Mouse (Mus musculus) forebrain, embryonic 14.5 days (tissue): ENCODE measurements around the gene Atrx. TPM values are rescaled to one million over a fixed set of nuclear protein-coding genes. Genes with fewer than 3 reads are reported as not detected.

Source experiments
- ATAC-seq: fragments of 200-750 bp; cut with Nextera tagmentation; 2 replicates; pipeline ENCODE4 v1.8.0; 2017; ENCODE audit warnings: mild to moderate bottlenecking, moderate library complexity
- DNase-seq: peaks from one replicate; pipeline ENCODE4 v3.0.0-alpha.2; 2015; ENCODE audit warnings: low spot score
- H3K27ac ChIP-seq: fragments of 300-500 bp; sonication (generic); 2 replicates; pipeline ENCODE4 v1.5.1; 2014; ENCODE audit warnings: low read depth, mild to moderate bottlenecking, control low read depth, low read length, moderate library complexity
- H3K27me3 ChIP-seq: fragments of 300-500 bp; sonication (generic); replicated peaks from 2 replicates; pipeline ENCODE4 v1.6.1; 2014; ENCODE audit warnings: low read length, control low read depth, mixed read lengths; ENCODE audit not compliant: control insufficient read depth, insufficient read depth
- H3K36me3 ChIP-seq: fragments of 300-500 bp; sonication (generic); 2 replicates; pipeline ENCODE4 v1.6.1; 2014; ENCODE audit warnings: low read length, control low read depth; ENCODE audit not compliant: control insufficient read depth, insufficient read depth
- H3K4me1 ChIP-seq: fragments of 300-500 bp; sonication (generic); 2 replicates; pipeline ENCODE4 v1.6.1; 2014; ENCODE audit warnings: antibody characterized with exemption, low read length, control low read depth; ENCODE audit not compliant: control insufficient read depth, insufficient read depth
- H3K4me2 ChIP-seq: fragments of 300-500 bp; sonication (generic); 2 replicates; pipeline ENCODE4 v1.6.1; 2014; ENCODE audit warnings: mild to moderate bottlenecking, control low read depth, low read length
- H3K4me3 ChIP-seq: fragments of 300-500 bp; sonication (generic); 2 replicates; pipeline ENCODE4 v1.5.1; 2014; ENCODE audit warnings: low read depth, low read length, control low read depth
- H3K9ac ChIP-seq: fragments of 300-500 bp; sonication (generic); 2 replicates; pipeline ENCODE4 v1.6.1; 2014; ENCODE audit warnings: mild to moderate bottlenecking, low read length, control low read depth, moderate library complexity
- H3K9me3 ChIP-seq: fragments of 300-500 bp; sonication (generic); replicated peaks from 2 replicates; pipeline ENCODE4 v1.6.1; 2016; ENCODE audit warnings: low read length, control low read depth, mixed read lengths; ENCODE audit not compliant: control insufficient read depth
- WGBS: fragments of 180-500 bp; shearing (Covaris S2); extraction: QIAGEN DNeasy Blood & Tissue Kit; methylation state at CpG from one replicate; pipeline ENCODE4 v1.1.7; 2014; 5-methylcytosine and 5-hydroxymethylcytosine counted together
- polyA plus RNA-seq: library from polyadenylated mRNA; unstranded; fragments of >200 nt; fragmentation: Nextera tagmentation; extraction: Ambion mirVana; gene quantifications from 2 replicates; pipeline ENCODE4 v1.2.1, GENCODE M21; 2014

The Atrx gene
- polyA plus RNA-seq, 1 experiment from 2014 or later, result 154 TPM

GRCm38 (mm10) chrX:105886921-105887320, 42.3 kb downstream of the Atrx start:
- Histone ChIP-seq H3K9ac (no peak overlapping the region), H3K9me3 (no peaks in the 10 kb centered on the region), H3K4me3 (no peak overlapping the region), H3K4me1 (no peaks in the 10 kb centered on the region), H3K27ac (no peak overlapping the region), H3K36me3 (no peaks in the 10 kb centered on the region), H3K4me2 (no peak overlapping the region), H3K27me3 (no peaks in the 10 kb centered on the region)
- DNase-seq (no peak), ATAC-seq (no peak)
- 86% methylated on average over 2 of the region's 2 CpGs for WGBS

- no peak for ATAC-seq
Measured at GRCm38 (mm10) chrX:105864367-105864766, 64.8 kb downstream of the Atrx start.

GRCm38 (mm10) chrX:105824462-105824861, 104.7 kb downstream of the Atrx start:
- Histone ChIP-seq H3K4me2 (no peak overlapping the region), H3K27ac (no peak overlapping the region), H3K9ac (no peak overlapping the region), H3K27me3 (no peaks in the 10 kb centered on the region), H3K4me3 (no peak overlapping the region), H3K4me1 (no peaks in the 10 kb centered on the region), H3K36me3 (peaks cover 21% of the 10 kb centered on the region), H3K9me3 (no peaks in the 10 kb centered on the region)
- WGBS, result 90% methylated on average over 5 of the region's 5 CpGs
- ATAC-seq, result no peak
- DNase-seq, result no peak

More at GRCm38 (mm10) chrX:105864367-105864766, 64.8 kb downstream of the Atrx start:
- peaks cover 6% of the 10 kb centered on the region; the same call in 1 of the 2 replicates for H3K36me3 ChIP-seq
- H3K4me1 ChIP-seq, result no peaks in the 10 kb centered on the region
- 87% methylated on average over 5 of the region's 5 CpGs for WGBS
- no peaks in the 10 kb centered on the region for H3K9me3 ChIP-seq
- H3K4me2 ChIP-seq, result no peak overlapping the region
- no peak overlapping the region for H3K4me3 ChIP-seq
- no peak overlapping the region for H3K27ac ChIP-seq
- peak; percentile 2 for DNase-seq
- no peak overlapping the region for H3K9ac ChIP-seq
- no peaks in the 10 kb centered on the region for H3K27me3 ChIP-seq

GRCm38 (mm10) chrX:105794806-105795403, 134.3 kb downstream of the Atrx start:
- H3K4me2 ChIP-seq, result no peak overlapping the region
- no peak overlapping the region for H3K4me3 ChIP-seq
- no peaks in the 10 kb centered on the region for H3K9me3 ChIP-seq
- DNase-seq (peak; percentile 36), ATAC-seq (peak; percentile 58)
- H3K27ac ChIP-seq, result no peak overlapping the region
- H3K4me1 ChIP-seq, result no peaks in the 10 kb centered on the region
- 46% methylated on average over 8 of the region's 8 CpGs for WGBS
- H3K9ac ChIP-seq, result no peak overlapping the region
- H3K27me3 ChIP-seq, result no peaks in the 10 kb centered on the region
- 0 out of 2 replicates have a peak, but pooled peaks cover 9% of the 10 kb centered on the region for H3K36me3 ChIP-seq

DNA sequence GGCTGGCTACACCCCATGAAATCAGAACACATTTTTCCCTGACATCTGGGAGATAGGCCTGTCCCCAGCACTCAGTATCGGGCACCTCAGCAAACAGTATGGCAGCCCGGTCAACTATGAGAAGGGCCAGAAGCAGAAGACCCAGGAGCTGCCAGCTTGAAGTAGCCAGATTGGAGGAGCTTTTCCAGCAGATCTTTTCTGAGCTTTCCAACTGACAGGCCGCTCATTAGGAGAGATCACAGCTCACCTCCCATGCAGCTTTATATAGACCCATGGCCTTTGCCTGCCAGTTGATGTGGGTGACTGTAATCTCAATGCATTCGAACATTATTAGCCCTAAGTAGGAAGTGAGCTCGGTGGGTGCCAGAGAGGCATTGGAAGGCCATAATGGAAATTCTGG, 155.9 kb downstream of the Atrx start:
- 88% methylated on average over 5 of the region's 5 CpGs for WGBS
- no peak for ATAC-seq
- Histone ChIP-seq H3K36me3 (no peaks in the 10 kb centered on the region), H3K4me2 (no peak overlapping the region), H3K27me3 (no peaks in the 10 kb centered on the region), H3K9me3 (no peaks in the 10 kb centered on the region), H3K4me1 (no peaks in the 10 kb centered on the region), H3K9ac (no peak overlapping the region), H3K27ac (no peak overlapping the region), H3K4me3 (no peak overlapping the region)
- no peak for DNase-seq

- Histone ChIP-seq H3K4me3 (no peak overlapping the region), H3K27me3 (peaks cover 11% of the 10 kb centered on the region; the same call in 1 of the 2 replicates), H3K9ac (no peak overlapping the region), H3K4me2 (no peak overlapping the region), H3K36me3 (no peaks in the 10 kb centered on the region), H3K4me1 (no peaks in the 10 kb centered on the region), H3K27ac (no peak overlapping the region), H3K9me3 (no peaks in the 10 kb centered on the region)
- WGBS, result 74% methylated on average over 3 of the region's 3 CpGs
- DNase-seq (no peak), ATAC-seq (no peak)
Measured at GRCm38 (mm10) chrX:105767932-105768331, 161.3 kb downstream of the Atrx start.

- H3K4me2 ChIP-seq, result no peak overlapping the region
- DNase-seq, result peak; percentile 0
- H3K9me3 ChIP-seq, result no peaks in the 10 kb centered on the region
- H3K27me3 ChIP-seq, result peaks cover 11% of the 10 kb centered on the region; the same call in 1 of the 2 replicates
- 42% methylated on average over 9 of the region's 9 CpGs for WGBS
- no peak overlapping the region for H3K4me3 ChIP-seq
- no peak overlapping the region for H3K27ac ChIP-seq
- no peaks in the 10 kb centered on the region for H3K4me1 ChIP-seq
- no peak overlapping the region for H3K9ac ChIP-seq
- no peak for ATAC-seq
- no peaks in the 10 kb centered on the region for H3K36me3 ChIP-seq
Measured at GRCm38 (mm10) chrX:105767177-105767764, 161.9 kb downstream of the Atrx start.

GRCm38 (mm10) chrX:105766013-105766412, 163.2 kb downstream of the Atrx start:
- no peak for ATAC-seq
- DNase-seq, result peak; percentile 3
- WGBS, result 46% methylated on average over 6 of the region's 6 CpGs

GRCm38 (mm10) chrX:105765005-105765706, 164.0 kb downstream of the Atrx start:
- no peaks in the 10 kb centered on the region for H3K9me3 ChIP-seq
- H3K27me3 ChIP-seq, result peaks cover 11% of the 10 kb centered on the region; the same call in 1 of the 2 replicates
- no peaks in the 10 kb centered on the region for H3K4me1 ChIP-seq
- H3K4me2 ChIP-seq, result peak overlapping the region; percentile 60
- peak; percentile 21 for DNase-seq
- no peak overlapping the region for H3K9ac ChIP-seq
- H3K36me3 ChIP-seq, result no peaks in the 10 kb centered on the region
- H3K27ac ChIP-seq, result no peak overlapping the region
- ATAC-seq, result peak; percentile 28; the same call in 1 of the 2 replicates
- H3K4me3 ChIP-seq, result peak overlapping the region; percentile 35
- 39% methylated on average over 24 of the region's 36 CpGs for WGBS

More at GRCm38 (mm10) chrX:105766013-105766412, 163.2 kb downstream of the Atrx start:
- no peak overlapping the region for H3K4me3 ChIP-seq
- no peak overlapping the region for H3K27ac ChIP-seq
- no peak overlapping the region for H3K4me2 ChIP-seq
- no peaks in the 10 kb centered on the region for H3K4me1 ChIP-seq
- no peaks in the 10 kb centered on the region for H3K9me3 ChIP-seq
- no peak overlapping the region for H3K9ac ChIP-seq
- H3K27me3 ChIP-seq, result peaks cover 11% of the 10 kb centered on the region; the same call in 1 of the 2 replicates
- H3K36me3 ChIP-seq, result no peaks in the 10 kb centered on the region
